Mouse (Mus musculus) right cerebral cortex, postnatal 4 days (tissue): ENCODE results near the gene Gad1.

Source experiments
- DNase-seq: peaks from one replicate; pipeline ENCODE4 v3.0.0-alpha.2; 2022

Gad1 gene

DNA sequence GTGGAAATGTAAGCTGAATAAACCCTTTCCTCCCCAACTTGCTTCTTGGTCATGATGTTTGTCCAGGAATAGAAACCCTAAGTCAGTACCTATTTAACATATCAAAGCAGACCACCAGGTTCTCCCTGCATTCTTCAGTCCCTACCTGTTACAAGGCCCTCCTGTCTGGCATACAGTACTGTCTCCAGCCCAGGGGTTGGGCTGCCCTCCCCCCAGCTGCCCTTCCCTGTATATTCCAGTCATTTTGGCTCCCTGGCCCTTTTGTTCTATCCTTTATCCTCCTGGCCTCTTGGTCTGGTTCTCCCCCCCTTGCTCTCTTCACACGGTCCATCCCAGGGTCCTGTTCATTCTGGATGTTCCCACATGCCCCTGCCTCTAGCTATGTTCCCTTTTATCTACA, 78.4 kb downstream of the Gad1 start:
- no peak for DNase-seq

DNA sequence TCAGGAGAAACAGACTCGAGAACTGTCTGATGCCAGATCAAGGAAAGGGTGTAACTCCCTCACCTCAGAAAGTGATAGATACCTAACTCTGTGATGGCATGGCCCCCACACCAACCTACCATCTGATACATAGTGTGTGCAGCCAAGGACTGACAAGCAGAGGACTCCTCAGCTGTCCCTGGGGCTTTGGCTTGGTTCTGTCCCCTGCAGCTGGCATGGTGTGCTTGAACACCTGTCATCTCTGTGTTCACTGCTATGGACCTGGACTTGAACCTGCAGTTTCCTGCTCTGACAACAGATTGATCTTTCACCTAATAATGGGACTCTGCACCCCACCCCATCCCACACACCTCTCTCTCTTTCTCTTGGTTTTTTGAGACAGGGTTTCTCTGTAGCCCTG, 79.5 kb downstream of the Gad1 start:
- DNase-seq, result no peak

DNA sequence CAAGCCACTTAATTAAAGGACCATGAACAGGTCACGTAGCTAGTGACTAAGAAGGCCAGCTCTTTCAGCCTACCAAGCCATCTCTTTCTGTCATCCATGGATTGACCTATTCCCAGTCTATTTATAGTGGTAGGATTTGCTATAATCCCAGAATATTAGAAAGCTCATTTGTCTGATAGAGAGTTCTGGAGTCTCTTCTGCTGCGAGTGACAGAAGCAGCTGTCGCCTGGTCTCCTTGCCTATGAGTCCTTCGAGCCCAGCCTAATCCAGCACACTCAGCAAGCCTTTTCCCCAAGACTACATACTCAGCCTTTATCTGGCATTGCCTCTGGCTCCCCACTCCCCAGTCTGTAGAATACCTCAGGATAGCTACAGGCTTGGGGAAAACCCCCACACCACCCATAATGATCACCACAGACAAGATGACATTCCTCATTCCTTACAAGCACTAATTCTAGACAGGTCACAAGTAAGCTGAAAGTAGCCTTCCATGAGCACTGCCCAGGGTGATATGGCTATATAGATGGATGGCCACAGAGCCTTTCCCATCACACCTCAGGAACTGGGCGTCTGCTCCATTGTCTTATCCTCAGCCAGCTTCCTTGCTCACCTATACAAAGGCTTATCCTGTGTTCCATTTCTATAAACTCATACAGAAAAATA, 81.3 kb downstream of the Gad1 start:
- no peak for DNase-seq

DNA sequence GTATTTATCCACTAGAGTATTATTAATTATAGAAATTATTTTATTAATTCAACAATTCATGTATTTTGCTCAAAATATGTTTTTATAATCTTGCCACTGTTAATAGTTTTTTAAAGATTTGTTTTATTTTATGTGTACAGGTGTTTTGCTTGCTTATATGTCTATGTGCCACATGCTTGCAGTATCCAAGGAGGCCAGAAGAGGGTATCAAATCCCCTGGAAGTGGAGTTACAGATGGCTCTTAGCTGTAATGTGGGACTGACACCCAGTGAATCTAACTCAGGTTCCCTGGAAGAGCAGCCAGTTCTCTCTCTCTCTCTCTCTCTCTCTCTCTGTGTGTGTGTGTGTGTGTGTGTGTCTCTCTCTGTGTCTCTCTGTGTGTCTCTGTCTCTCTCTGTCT, 88.1 kb downstream of the Gad1 start:
- no peak for DNase-seq

DNA sequence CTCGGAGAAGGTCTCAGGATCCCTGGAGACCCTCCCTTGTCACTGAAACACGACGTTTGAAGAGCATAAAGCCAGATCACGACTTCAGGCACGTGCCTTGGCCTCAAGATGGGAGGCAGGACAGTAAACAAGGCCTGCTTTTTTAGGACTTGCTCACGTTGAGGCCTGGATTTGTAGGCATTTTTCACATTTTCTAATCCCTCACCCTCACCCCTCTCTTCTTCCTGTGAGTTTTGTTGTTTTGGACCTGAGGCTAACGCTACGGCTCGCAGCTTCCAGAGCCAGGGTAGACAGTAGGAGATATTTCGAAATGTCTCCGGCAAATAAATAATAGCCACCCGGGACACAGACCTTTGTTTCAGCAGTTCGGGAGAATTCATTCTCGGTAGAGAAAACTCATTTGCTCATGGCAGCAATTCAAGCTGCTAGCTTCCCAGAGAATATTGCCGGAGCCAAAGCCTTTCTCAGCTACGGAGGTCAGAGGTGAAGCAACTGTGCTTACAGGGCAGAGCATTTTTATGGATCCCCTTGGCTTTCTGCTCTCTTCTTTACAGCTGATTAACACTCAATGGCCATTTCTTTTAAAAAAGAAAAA, 90.2 kb downstream of the Gad1 start:
- no peak for DNase-seq

DNA sequence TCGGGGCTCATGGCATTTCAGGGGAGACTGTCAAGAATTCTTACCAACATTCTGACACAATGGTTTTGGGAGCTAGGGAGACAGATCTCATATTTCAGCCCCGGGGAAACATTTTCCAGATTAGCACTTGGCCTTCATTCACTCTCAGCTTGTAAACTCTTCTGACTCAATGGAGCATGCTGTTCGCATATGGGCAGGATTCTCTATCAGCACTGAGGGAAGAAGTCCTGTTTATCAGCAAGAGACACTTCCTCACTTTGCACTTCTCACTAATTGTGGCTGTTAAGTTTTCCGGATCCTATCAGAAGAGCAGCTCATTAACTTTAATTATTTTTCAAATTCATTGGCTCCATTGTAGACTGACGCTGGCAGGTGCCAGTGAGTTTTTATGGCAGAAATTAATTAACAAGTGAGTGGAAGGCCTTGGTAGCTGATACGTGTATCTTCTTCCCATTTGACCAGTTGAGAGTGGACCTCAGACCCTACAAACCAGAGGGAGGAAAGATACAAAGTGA, 92.5 kb downstream of the Gad1 start:
- no peak for DNase-seq

DNA sequence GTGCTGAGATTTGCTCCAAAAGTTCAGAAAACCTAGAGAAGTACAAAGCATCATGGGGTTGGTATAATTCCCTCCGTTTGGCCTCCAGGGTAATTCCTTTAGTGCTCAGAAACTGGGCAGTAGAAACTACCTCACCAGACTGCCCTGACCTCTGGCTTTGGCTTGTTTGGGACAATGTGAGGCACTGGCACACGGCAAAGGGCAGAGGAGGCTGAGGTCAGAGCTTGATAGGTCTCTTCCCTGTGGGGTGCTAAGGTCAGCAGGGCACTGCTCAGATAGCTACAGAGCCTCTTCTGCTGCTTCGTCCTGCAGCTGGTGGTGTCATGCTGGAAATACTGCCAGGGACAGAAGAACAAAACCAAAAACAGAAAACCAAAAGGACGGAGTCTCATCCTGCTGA, 94.8 kb downstream of the Gad1 start:
- no peak for DNase-seq

DNA sequence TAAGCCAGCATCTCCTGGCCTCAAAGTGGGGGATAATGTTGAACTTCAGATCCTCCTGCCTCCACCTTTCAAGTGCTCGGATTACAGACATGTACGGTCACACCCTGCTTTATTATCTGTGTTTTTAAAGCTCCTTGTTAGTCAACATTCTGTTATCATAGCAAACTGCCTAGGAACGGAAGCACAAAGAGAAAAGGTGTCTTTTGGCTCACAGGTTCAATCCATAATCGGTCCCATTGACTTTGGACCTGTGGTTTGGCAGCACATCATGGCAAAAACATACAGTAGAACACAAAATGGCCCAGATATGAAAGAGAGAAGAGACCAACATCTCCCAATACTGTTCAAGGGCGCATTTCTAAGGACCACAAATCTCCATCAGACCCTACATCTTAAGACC, 95.4 kb downstream of the Gad1 start:
- DNase-seq, result no peak

DNA sequence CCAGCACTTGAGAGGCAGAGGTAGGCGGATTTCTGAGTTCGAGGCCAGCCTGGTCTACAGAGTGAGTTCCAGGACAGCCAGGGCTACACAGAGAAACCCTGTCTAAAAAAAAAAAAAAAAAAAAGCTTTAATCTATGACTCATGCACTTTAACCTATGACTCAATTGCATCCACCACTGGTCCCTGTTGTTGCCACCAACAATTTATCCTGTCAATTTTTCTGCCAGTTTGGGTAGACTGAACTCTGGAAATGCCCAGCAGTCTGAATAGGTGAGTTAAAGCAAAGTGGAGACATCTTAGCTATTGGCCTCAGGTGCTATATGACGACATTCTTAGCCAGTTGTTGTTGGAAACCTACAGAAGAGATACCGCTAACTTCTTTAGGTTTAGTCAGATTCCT, 96.6 kb downstream of the Gad1 start:
- no peak for DNase-seq
